9 mouse cellular contexts compared by ENCODE assay signal in genomic region chr10:12615723-12616122, GRCm38 (mm10).
DNase-seq lines count a peak whose midpoint lies in the region; ATAC-seq and TF ChIP-seq lines count a peak whose summit lies in the region.
"Had no signal": no experiment of that assay in that cellular context is flagged by ENCODE, and none has a peak within 500 bp of the region (broad histone marks: within the 10 kb centered on the region; RNA-seq: fewer than 3 reads in every experiment).

No protein-coding gene starts in this region.

- peaks cover 5% of the 10 kb centered on the region; the same call in 1 of the 2 replicates for H3K4me1 ChIP-seq in kidney, embryonic 14.5 days (ENCODE audit: control insufficient read depth, insufficient read depth, low read length)
- peaks cover 2% of the 10 kb centered on the region for H3K4me1 ChIP-seq in ES-Bruce4 (ENCODE audit: control insufficient read depth, insufficient read depth, low read length)
- H3K4me1 ChIP-seq in midbrain, embryonic 14.5 days (ENCODE audit: control insufficient read depth, insufficient read depth, low read length) = peaks cover 4% of the 10 kb centered on the region; the same call in 1 of the 2 replicates
- H3K4me1 ChIP-seq: lung, embryonic 15.5 days had no signal

- H3K4me2 ChIP-seq in kidney, embryonic 14.5 days (replicated peaks; ENCODE audit: low read depth, low read length) = no peak overlapping the region
- no peak overlapping the region for H3K4me2 ChIP-seq in midbrain, embryonic 14.5 days (ENCODE audit: low read length)

- 51% methylated on average over 3 of the region's 3 CpGs for WGBS in kidney, embryonic 14.5 days
- WGBS in midbrain, embryonic 14.5 days = 60% methylated on average over 3 of the region's 3 CpGs

- no peak for TF ChIP-seq EP300 in ES-Bruce4 (IDR thresholded peaks at IDR 0.05; ENCODE audit: insufficient read depth, low read depth, low read length)

- DNase-seq in kidney, postnatal 10 days = no peak
- DNase-seq in adipocyte (ENCODE audit: low spot score) = peak; percentile 15
- peak; percentile 49 for DNase-seq in midbrain, embryonic 14.5 days
- DNase-seq in c-Kit-positive CD71-positive TER-119-positive erythroid progenitor cells, embryonic 14.5 days (ENCODE audit: low spot score) = no peak
- no peak for DNase-seq in gastrocnemius, postnatal 14 days

- no peaks in the 10 kb centered on the region for H3K27me3 ChIP-seq in kidney, embryonic 14.5 days (ENCODE audit: control insufficient read depth, insufficient read depth, low read length)
- H3K27me3 ChIP-seq in ES-Bruce4 (ENCODE audit: control insufficient read depth, insufficient read depth, low read length, poor library complexity, severe bottlenecking) = no peaks in the 10 kb centered on the region
- no peaks in the 10 kb centered on the region for H3K27me3 ChIP-seq in midbrain, embryonic 14.5 days (ENCODE audit: control insufficient read depth, insufficient read depth, low read length)
- H3K27me3 ChIP-seq: lung, embryonic 15.5 days had no signal

- H3K36me3 ChIP-seq in kidney, embryonic 14.5 days (ENCODE audit: control insufficient read depth, insufficient read depth, low read length) = peaks cover 2% of the 10 kb centered on the region; the same call in 1 of the 2 replicates
- no peaks in the 10 kb centered on the region for H3K36me3 ChIP-seq in ES-Bruce4 (ENCODE audit: control insufficient read depth, insufficient read depth, low read length, poor library complexity, severe bottlenecking)
- no peaks in the 10 kb centered on the region for H3K36me3 ChIP-seq in midbrain, embryonic 14.5 days (ENCODE audit: control insufficient read depth, insufficient read depth, low read length)
- H3K36me3 ChIP-seq: heart, embryonic 10.5 days; lung, embryonic 15.5 days had no signal

- no peak for TF ChIP-seq POLR2A in ES-Bruce4 (IDR thresholded peaks at IDR 0.05; ENCODE audit: insufficient read depth, low read length)

- no peak overlapping the region for H3K27ac ChIP-seq in kidney, embryonic 14.5 days (ENCODE audit: low read depth, low read length)
- peak overlapping the region; percentile 84 for H3K27ac ChIP-seq in ES-Bruce4 (ENCODE audit: insufficient read depth, low read length)
- no peak overlapping the region for H3K27ac ChIP-seq in midbrain, embryonic 14.5 days (replicated peaks; ENCODE audit: low read depth, low read length)
- H3K27ac ChIP-seq: heart, embryonic 10.5 days; lung, embryonic 15.5 days had no signal

- H3K9me3 ChIP-seq in kidney, embryonic 14.5 days (ENCODE audit: control insufficient read depth, low read length) = no peaks in the 10 kb centered on the region
- H3K9me3 ChIP-seq in ES-Bruce4 (replicated peaks; ENCODE audit: control insufficient read depth, insufficient read depth, low read length, poor library complexity, severe bottlenecking) = no peaks in the 10 kb centered on the region
- no peaks in the 10 kb centered on the region for H3K9me3 ChIP-seq in midbrain, embryonic 14.5 days (ENCODE audit: control insufficient read depth, low read length)
- H3K9me3 ChIP-seq: heart, embryonic 10.5 days; lung, embryonic 15.5 days had no signal

- no peak overlapping the region for H3K4me3 ChIP-seq in kidney, embryonic 14.5 days (ENCODE audit: low read length)
- no peak overlapping the region for H3K4me3 ChIP-seq in ES-Bruce4 (ENCODE audit: low read depth, low read length)
- H3K4me3 ChIP-seq in midbrain, embryonic 14.5 days (replicated peaks; ENCODE audit: low read depth, low read length) = no peak overlapping the region
- H3K4me3 ChIP-seq: lung, embryonic 15.5 days had no signal

- peak; percentile 16; the same call in 1 of the 2 replicates for ATAC-seq in kidney, embryonic 14.5 days (ENCODE audit: low FRiP score, low TSS enrichment)
- ATAC-seq in midbrain, embryonic 14.5 days (ENCODE audit: low FRiP score, low TSS enrichment) = no peak

- H3K9ac ChIP-seq in kidney, embryonic 14.5 days (ENCODE audit: low read depth, low read length) = no peak overlapping the region
- no peak overlapping the region for H3K9ac ChIP-seq in ES-Bruce4 (ENCODE audit: low read depth, poor library complexity, severe bottlenecking)
- no peak overlapping the region for H3K9ac ChIP-seq in midbrain, embryonic 14.5 days (replicated peaks; ENCODE audit: low read length)
- H3K9ac ChIP-seq: lung, embryonic 15.5 days had no signal

- TF ChIP-seq CTCF in ES-Bruce4 (IDR thresholded peaks at IDR 0.05; ENCODE audit: low read depth, low read length) = no peak

- intact Hi-C loops in gastrocnemius, postnatal 14 days (cut with DNase I; ENCODE audit: low total_unique reads) = loop anchor here (10.0 kb wide), 1 partner anchor 611 kb away; no protein-coding TSS in a partner anchor

Comparison
In these comparisons a context has a peak if more than half of its experiments do, and no peak if none do; other contexts are left out.
1. DNase-seq: peak in adipocyte (single experiment) and midbrain, embryonic 14.5 days (single experiment); none in kidney, postnatal 10 days (single experiment), c-Kit-positive CD71-positive TER-119-positive erythroid progenitor cells, embryonic 14.5 days (single experiment) and gastrocnemius, postnatal 14 days (single experiment).